Mouse (Mus musculus): ENCODE results near the gene Katnal1.

DNA sequence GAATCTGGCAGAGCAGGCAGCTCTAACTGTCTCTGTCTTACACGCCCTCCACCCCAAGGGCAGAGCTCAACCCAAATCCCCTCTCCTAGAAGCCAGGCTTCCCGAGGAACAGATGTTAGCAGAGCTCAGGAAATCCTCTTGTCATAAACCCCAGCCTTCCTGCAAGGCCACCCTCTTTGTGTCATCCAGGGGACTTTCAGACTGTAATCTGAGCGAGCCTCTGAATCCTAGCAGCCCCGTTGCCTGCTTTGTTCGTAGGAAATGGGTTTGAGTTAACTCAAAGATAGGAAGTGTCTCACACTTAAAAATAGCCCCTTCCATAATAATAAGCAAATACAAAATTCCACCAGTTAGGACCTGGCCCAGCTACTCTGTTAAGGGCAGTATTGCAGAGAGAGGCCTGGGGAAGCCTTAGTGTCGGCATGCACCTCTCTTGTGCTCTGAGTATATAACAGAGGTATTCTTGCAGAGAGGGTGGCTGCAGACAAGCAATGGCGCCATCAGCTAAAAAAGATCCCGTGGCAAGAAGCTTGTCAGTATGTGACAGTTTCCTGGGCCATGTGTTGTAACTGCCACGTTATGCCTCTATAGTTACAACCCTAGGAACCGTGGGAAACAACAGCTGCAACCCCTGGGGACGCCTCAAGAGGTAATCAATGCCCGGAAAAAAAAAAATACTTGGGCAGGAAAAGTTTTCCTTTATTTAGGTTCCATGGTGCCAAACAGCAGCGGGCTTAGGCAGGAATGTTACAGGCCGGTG, 48.8 kb upstream of the Katnal1 start:
- no peak for TF ChIP-seq CTCF (IDR thresholded peaks at IDR 0.05; ENCODE audit: low read depth)
- TF ChIP-seq EP300 (IDR thresholded peaks at IDR 0.05; ENCODE audit: low read depth) = no peak
